Mouse (Mus musculus): ENCODE measurements around the gene Olfr653.

Olfr653 gene

GRCm38 (mm10) chr7:104577014-104577413 lies at the start of gene Olfr653:
Gene Olfr653, plus strand, starts transcription at chr7:104577314.
- DNase-seq (ENCODE audit: low spot score) = no peak

GRCm38 (mm10) chr7:104549833-104550232 lies 27.3 kb upstream of the Olfr653 start, which contains the start of gene Olfr651:
Gene Olfr651, plus strand, starts transcription at chr7:104550133.
- DNase-seq (ENCODE audit: low spot score) = no peak

- DNase-seq (ENCODE audit: low spot score) = no peak
These were observed 24.4 kb upstream of the Olfr653 start for GRCm38 (mm10) chr7:104552700-104553099.

DNA sequence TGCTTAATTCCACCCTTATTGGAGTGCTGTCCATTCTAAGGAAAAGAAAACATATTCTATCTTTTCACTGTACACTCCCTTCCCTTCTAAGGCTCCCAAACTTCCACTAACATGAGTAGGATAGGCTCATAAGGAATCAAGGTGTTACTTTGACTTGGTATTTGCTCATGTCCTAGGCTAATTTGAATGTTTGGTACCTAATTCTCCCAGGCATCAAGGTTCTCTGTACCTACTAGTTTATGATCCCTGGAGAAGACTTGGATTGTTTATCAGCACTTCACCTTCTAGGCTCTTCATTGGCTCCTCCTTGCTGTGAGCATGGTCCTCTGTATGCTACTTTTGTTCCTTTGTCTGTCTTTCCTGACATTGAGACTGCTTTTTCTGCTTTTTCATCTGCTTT lies 16.5 kb upstream of the Olfr653 start, which contains the start of gene Olfr652:
Gene Olfr652, plus strand, starts transcription at position 301 of the 400 bp plus-strand sequence.
- DNase-seq (ENCODE audit: low spot score) = no peak

- DNase-seq (ENCODE audit: low spot score) = no peak
These were observed 3.7 kb downstream of the Olfr653 start for GRCm38 (mm10) chr7:104580846-104581245.

GRCm38 (mm10) chr7:104581429-104581828 lies 4.3 kb downstream of the Olfr653 start:
- DNase-seq (ENCODE audit: low spot score) = no peak

- DNase-seq (ENCODE audit: low spot score) = no peak
These were observed 9.6 kb downstream of the Olfr653 start, which contains the start of gene Olfr654 for GRCm38 (mm10) chr7:104586725-104587124. Gene Olfr654, plus strand, starts transcription at chr7:104587025.

DNA sequence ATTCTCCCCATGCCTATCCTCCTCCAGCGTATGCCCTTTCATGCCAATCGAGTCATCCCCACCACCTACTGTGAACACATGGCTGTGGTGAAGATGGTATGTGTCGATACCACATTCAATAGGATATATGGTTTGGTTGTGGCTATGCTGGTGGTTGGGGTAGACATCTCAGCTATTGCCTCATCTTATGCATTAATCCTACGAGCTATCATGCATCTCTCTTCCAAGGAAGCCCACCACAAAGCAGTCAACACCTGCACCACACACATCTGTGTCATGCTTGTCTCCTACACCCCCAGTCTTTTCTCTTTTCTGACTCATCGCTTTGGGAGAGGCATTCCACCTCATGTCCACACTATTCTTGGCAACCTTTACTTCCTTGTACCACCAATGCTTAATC lies 11.2 kb downstream of the Olfr653 start:
- no peak for DNase-seq (ENCODE audit: low spot score)

- DNase-seq (ENCODE audit: low spot score) = no peak
These were observed 24.6 kb downstream of the Olfr653 start, which contains the start of gene Olfr655 for GRCm38 (mm10) chr7:104601679-104602078. Gene Olfr655, minus strand, starts transcription at chr7:104601779.

- DNase-seq (ENCODE audit: low spot score) = peak; percentile 62
These were observed 26.1 kb downstream of the Olfr653 start for GRCm38 (mm10) chr7:104603173-104603572.

DNA sequence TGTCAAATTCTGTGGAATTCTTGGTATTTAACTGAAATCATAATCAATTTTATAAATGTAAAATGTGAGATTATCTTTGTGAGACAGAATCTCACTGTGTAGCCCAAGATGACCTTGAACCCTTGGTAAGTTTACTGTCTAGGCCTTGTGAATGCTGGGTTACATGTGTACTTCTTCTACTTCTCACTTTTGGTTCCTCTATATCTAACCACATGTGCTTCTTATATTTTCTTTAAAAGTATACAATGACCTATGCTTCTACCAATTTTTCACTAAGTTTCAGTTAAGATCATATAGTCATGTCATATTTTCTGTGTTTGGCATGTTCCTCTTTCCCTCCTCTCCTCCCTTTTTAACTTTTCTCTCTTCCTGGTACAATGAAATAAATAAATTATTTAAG lies 27.6 kb downstream of the Olfr653 start:
- DNase-seq (ENCODE audit: low spot score) = no peak

- DNase-seq (ENCODE audit: low spot score) = no peak
These were observed 36.5 kb downstream of the Olfr653 start, which contains the start of gene Olfr656 for GRCm38 (mm10) chr7:104613655-104614054. Gene Olfr656, plus strand, starts transcription at chr7:104613955.

- no peak for DNase-seq (ENCODE audit: low spot score)
These were observed 47.4 kb downstream of the Olfr653 start, which contains the start of gene Olfr657 for GRCm38 (mm10) chr7:104624494-104624893. Gene Olfr657, plus strand, starts transcription at chr7:104624794.
